Mouse (Mus musculus): ENCODE measurements at regions not wholly inside any gene's neighbourhood (a gene's known extent, or its start where the extent isn't known, plus 50 kb on each side); places are given as distances from the start of the nearest gene placed in this dataset.

DNA sequence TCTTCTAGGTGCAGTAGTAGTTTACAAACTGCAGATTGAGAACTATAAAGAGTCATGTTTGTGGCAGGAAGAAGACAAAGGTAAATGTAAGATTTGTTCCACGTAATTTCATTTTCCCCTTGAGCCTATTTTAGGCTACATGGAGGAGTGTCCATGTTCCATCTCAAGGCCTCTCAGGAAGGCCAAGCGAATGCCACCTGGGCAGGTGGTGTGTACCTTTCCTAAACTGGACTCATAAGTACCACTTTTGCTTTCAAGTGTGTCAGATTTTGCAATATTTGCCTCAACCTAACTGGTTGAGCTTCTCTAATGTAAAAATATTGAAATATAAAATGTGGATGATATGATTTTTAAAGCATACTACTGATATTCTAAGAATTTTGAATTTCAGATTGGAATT, 91.4 kb upstream of the Jag1 start:
- H3K36me3 ChIP-seq (ENCODE audit: control insufficient read depth, insufficient read depth, low read length): no peaks in the 10 kb centered on the region
- no peak overlapping the region for H3K4me3 ChIP-seq (ENCODE audit: low read depth, low read length)
- 76% methylated on average over 2 of the region's 2 CpGs for WGBS
- no peak for TF ChIP-seq CTCF (IDR thresholded peaks at IDR 0.05; ENCODE audit: extremely low read depth, insufficient read length, insufficient replicate concordance, low read depth, low read length)
- TF ChIP-seq POLR2A (IDR thresholded peaks at IDR 0.05; ENCODE audit: low read depth, low read length): no peak
- H3K27me3 ChIP-seq (ENCODE audit: control insufficient read depth, insufficient read depth, low read length): no peaks in the 10 kb centered on the region; the same call in 1 of the 2 replicates
- H3K27ac ChIP-seq (ENCODE audit: insufficient read depth, low read depth, low read length): no peak overlapping the region
- no peaks in the 10 kb centered on the region for H3K4me1 ChIP-seq (ENCODE audit: control insufficient read depth, insufficient read depth, insufficient read length, low read length)

DNA sequence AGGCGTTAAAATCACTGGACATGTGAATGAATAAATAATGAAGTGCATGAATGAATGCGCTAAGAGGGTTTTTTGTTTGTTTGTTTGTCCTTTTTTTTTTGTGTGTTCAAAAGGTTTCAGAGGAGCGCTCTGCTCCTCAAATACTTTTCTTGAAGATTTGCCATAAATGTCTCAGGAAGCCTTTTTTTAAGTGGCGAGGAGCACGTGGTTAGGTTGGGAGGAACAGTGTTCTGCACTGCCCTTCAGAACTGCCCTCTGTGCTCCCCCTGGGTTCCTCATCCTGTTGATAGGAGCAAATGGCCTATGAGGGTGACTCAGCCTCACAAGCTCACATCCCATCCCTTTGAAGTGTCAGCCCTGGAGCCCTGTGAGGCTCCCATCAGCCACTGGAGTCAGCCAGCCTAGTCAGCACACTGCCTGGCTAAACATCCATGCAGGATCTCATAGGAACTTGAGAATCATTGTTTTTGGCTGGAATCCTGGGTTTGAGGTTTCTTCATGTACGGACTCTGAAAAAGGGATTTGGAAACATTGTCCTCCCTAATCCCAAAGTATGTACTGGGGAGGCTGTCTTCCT, 87.9 kb upstream of the Jag1 start:
- 83% methylated on average over 6 of the region's 6 CpGs for WGBS
- Histone ChIP-seq H3K27ac (ENCODE audit: insufficient read depth, low read depth, low read length) (no peak overlapping the region), H3K4me1 (ENCODE audit: control insufficient read depth, insufficient read depth, insufficient read length, low read length) (no peaks in the 10 kb centered on the region), H3K36me3 (ENCODE audit: control insufficient read depth, insufficient read depth, low read length) (no peaks in the 10 kb centered on the region), H3K27me3 (ENCODE audit: control insufficient read depth, insufficient read depth, low read length) (no peaks in the 10 kb centered on the region; the same call in 1 of the 2 replicates), H3K4me3 (ENCODE audit: low read depth, low read length) (no peak overlapping the region)
- TF ChIP-seq POLR2A (IDR thresholded peaks at IDR 0.05; ENCODE audit: low read depth, low read length) (no peak), CTCF (IDR thresholded peaks at IDR 0.05; ENCODE audit: extremely low read depth, insufficient read length, insufficient replicate concordance, low read depth, low read length) (no peak)

DNA sequence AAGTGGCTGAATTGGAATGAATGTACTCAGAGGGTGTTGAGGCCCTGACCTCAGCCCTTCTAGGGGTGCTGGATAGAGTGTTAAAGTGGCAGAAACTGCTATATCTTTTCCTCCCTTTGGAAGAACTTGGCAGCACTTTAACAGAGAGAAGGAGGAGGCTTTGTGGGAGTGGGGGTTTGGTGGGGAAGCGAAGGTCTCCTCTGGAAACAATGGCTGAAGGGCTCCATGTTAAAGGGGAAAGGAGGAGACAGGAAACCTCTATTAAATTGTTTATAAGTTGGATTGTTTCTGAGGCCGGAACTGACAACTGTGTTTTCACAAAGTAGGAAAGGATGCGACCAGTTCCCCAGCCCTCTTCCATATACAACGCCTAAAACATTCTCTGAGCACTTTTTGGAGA, 83.7 kb upstream of the Jag1 start:
- WGBS: 84% methylated on average over 4 of the region's 4 CpGs
- no peaks in the 10 kb centered on the region; the same call in 1 of the 2 replicates for H3K27me3 ChIP-seq (ENCODE audit: control insufficient read depth, insufficient read depth, low read length)
- no peaks in the 10 kb centered on the region for H3K36me3 ChIP-seq (ENCODE audit: control insufficient read depth, insufficient read depth, low read length)
- H3K4me3 ChIP-seq (ENCODE audit: low read depth, low read length): no peak overlapping the region
- H3K4me1 ChIP-seq (ENCODE audit: control insufficient read depth, insufficient read depth, insufficient read length, low read length): no peaks in the 10 kb centered on the region
- TF ChIP-seq POLR2A (IDR thresholded peaks at IDR 0.05; ENCODE audit: low read depth, low read length) (no peak), CTCF (IDR thresholded peaks at IDR 0.05; ENCODE audit: extremely low read depth, insufficient read length, insufficient replicate concordance, low read depth, low read length) (no peak)
- no peak overlapping the region for H3K27ac ChIP-seq (ENCODE audit: insufficient read depth, low read depth, low read length)

GRCm38 (mm10) chr2:137192183-137192582, 75.7 kb upstream of the Jag1 start:
- Histone ChIP-seq H3K36me3 (ENCODE audit: control insufficient read depth, insufficient read depth, low read length) (no peaks in the 10 kb centered on the region), H3K27me3 (ENCODE audit: control insufficient read depth, insufficient read depth, low read length) (no peaks in the 10 kb centered on the region), H3K4me3 (ENCODE audit: low read depth, low read length) (no peak overlapping the region), H3K4me1 (ENCODE audit: control insufficient read depth, insufficient read depth, insufficient read length, low read length) (peaks cover 3% of the 10 kb centered on the region; the same call in 1 of the 2 replicates), H3K27ac (ENCODE audit: insufficient read depth, low read depth, low read length) (no peak overlapping the region)
- TF ChIP-seq CTCF (IDR thresholded peaks at IDR 0.05; ENCODE audit: extremely low read depth, insufficient read length, insufficient replicate concordance, low read depth, low read length) (no peak), POLR2A (IDR thresholded peaks at IDR 0.05; ENCODE audit: low read depth, low read length) (no peak)
- 21% methylated on average over 7 of the region's 7 CpGs for WGBS

DNA sequence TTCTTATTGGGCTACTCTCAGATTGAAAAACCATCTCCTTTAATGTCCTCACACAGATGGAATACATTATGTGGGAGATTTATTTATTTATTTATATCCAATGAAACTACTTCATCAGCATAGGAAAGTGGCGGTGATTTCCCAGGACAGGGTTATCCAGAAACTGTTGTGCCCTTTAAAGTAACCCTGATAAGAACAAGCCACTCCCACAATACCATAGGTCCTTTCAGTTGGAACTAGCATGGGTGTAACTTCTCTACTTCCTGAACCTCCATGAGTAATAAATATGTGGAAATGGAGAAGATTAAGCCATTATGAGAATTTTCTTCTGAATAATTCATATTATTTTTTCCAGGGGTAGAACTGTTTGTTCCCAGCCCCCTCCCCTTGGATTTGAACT, 52.7 kb upstream of the Jag1 start:
- TF ChIP-seq POLR2A (IDR thresholded peaks at IDR 0.05; ENCODE audit: low read depth, low read length) (no peak), CTCF (IDR thresholded peaks at IDR 0.05; ENCODE audit: extremely low read depth, insufficient read length, insufficient replicate concordance, low read depth, low read length) (no peak)
- H3K36me3 ChIP-seq (ENCODE audit: control insufficient read depth, insufficient read depth, low read length): no peaks in the 10 kb centered on the region
- no peak overlapping the region for H3K4me3 ChIP-seq (ENCODE audit: low read depth, low read length)
- H3K27me3 ChIP-seq (ENCODE audit: control insufficient read depth, insufficient read depth, low read length): no peaks in the 10 kb centered on the region
- WGBS: 35% methylated on average over 1 of the region's 1 CpGs
- H3K27ac ChIP-seq (ENCODE audit: insufficient read depth, low read depth, low read length): no peak overlapping the region
- peaks cover 4% of the 10 kb centered on the region; the same call in 1 of the 2 replicates for H3K4me1 ChIP-seq (ENCODE audit: control insufficient read depth, insufficient read depth, insufficient read length, low read length)

GRCm38 (mm10) chr2:137168626-137169025, 52.2 kb upstream of the Jag1 start:
- Histone ChIP-seq H3K4me3 (ENCODE audit: low read depth, low read length) (no peak overlapping the region), H3K27me3 (ENCODE audit: control insufficient read depth, insufficient read depth, low read length) (no peaks in the 10 kb centered on the region), H3K4me1 (ENCODE audit: control insufficient read depth, insufficient read depth, insufficient read length, low read length) (peaks cover 4% of the 10 kb centered on the region; the same call in 1 of the 2 replicates), H3K27ac (ENCODE audit: insufficient read depth, low read depth, low read length) (no peak overlapping the region), H3K36me3 (ENCODE audit: control insufficient read depth, insufficient read depth, low read length) (no peaks in the 10 kb centered on the region)
- WGBS: 81% methylated on average over 3 of the region's 3 CpGs
- no peak for TF ChIP-seq CTCF (IDR thresholded peaks at IDR 0.05; ENCODE audit: extremely low read depth, insufficient read length, insufficient replicate concordance, low read depth, low read length)
- TF ChIP-seq POLR2A (IDR thresholded peaks at IDR 0.05; ENCODE audit: low read depth, low read length): no peak
